22 mouse cellular contexts compared by ENCODE assay signal in the genomic region with DNA sequence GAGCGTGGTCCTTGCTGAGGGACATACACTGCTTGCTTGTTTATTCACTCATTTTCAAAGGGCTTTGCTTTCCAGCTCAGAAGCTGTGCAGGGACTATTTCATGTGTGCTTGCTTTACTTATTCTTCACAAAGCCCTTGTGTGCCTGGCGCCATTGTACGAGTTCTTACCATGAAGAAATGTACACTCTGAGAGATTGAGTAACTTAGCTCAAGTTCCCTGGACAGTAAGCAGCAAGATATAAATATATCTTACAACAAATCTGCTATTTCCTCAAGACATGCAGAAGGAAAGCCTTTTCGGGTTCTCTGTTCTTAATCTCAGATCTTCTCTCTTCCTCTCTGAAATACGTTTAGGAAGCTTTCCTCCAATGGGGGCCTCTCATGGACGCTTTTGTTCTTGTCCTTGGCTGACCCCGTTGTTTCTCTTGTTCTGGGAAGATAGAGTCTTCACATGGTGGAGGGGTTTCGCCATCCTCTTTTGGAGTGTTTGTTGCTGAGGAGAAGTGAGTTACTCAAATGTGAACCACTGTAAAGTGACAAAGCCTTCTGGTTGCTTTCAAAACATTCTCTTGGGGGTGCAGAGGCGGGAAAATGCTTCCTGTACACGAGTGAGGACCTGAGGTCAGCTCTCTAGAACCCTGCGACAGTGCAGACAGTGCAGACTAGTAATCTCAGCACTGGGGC. TPM values are rescaled to one million over a fixed set of nuclear protein-coding genes. Genes with fewer than 3 reads are reported as not detected.
DNase-seq lines count a peak whose midpoint lies in the region; ATAC-seq and TF ChIP-seq lines count a peak whose summit lies in the region.
"Had no signal": no experiment of that assay in that cellular context is flagged by ENCODE, and none has a peak within 500 bp of the region (broad histone marks: within the 10 kb centered on the region; RNA-seq: fewer than 3 reads in every experiment).

No protein-coding gene starts in this region.

- no peak for ATAC-seq in lung, embryonic 15.5 days (ENCODE audit: borderline replicate concordance, extremely low read depth, low FRiP score, low TSS enrichment)
- peak; percentile 20; the same call in 1 of the 2 replicates for ATAC-seq in common myeloid progenitor, adult 5-6 weeks (replicated peaks; ENCODE audit: low read depth, poor library complexity, severe bottlenecking)
- no peak for ATAC-seq in lung, embryonic 16.5 days (ENCODE audit: low read depth)
- peak; percentile 49 for ATAC-seq in megakaryocyte progenitor cell, adult 5-6 weeks (replicated peaks; ENCODE audit: poor library complexity)
- no peak for ATAC-seq in forebrain, postnatal 0 days
- ATAC-seq: forebrain, embryonic 16.5 days; intestine, embryonic 15.5 days; midbrain, embryonic 16.5 days had no signal

- no peaks in the 10 kb centered on the region for H3K27me3 ChIP-seq in lung, embryonic 15.5 days
- no peaks in the 10 kb centered on the region for H3K27me3 ChIP-seq in lung, embryonic 16.5 days (ENCODE audit: control insufficient read depth, insufficient read depth, low read depth, low read length)
- H3K27me3 ChIP-seq in forebrain, postnatal 0 days (ENCODE audit: insufficient read depth, low read length), result no peaks in the 10 kb centered on the region
- H3K27me3 ChIP-seq: embryonic facial prominence, embryonic 15.5 days; hindbrain, embryonic 13.5 days; intestine, embryonic 15.5 days; liver, embryonic 13.5 days had no signal

- H3K27ac ChIP-seq in lung, embryonic 15.5 days, result peak overlapping the region; percentile 26
- H3K27ac ChIP-seq in lung, embryonic 16.5 days (ENCODE audit: low read length), result peak overlapping the region; percentile 32
- no peak overlapping the region for H3K27ac ChIP-seq in layer of hippocampus, adult 2 months
- H3K27ac ChIP-seq in forebrain, postnatal 0 days (ENCODE audit: low read depth, low read length), result no peak overlapping the region
- H3K27ac ChIP-seq: embryonic facial prominence, embryonic 15.5 days; hindbrain, embryonic 13.5 days; intestine, embryonic 15.5 days; liver, embryonic 13.5 days had no signal

- TF ChIP-seq POLR2A in lung, adult 2 months (IDR thresholded peaks at IDR 0.05; ENCODE audit: borderline replicate concordance, extremely low read depth, low read depth, low read length), result no peak

- H3K4me2 ChIP-seq in lung, embryonic 15.5 days, result no peak overlapping the region
- no peak overlapping the region for H3K4me2 ChIP-seq in lung, embryonic 16.5 days (ENCODE audit: low read depth, low read length)
- no peak overlapping the region for H3K4me2 ChIP-seq in forebrain, postnatal 0 days (ENCODE audit: low read depth)
- H3K4me2 ChIP-seq: embryonic facial prominence, embryonic 15.5 days; heart, embryonic 11.5 days; hindbrain, embryonic 13.5 days; intestine, embryonic 15.5 days; liver, embryonic 13.5 days had no signal

- H3K9ac ChIP-seq in lung, embryonic 15.5 days, result no peak overlapping the region
- H3K9ac ChIP-seq in lung, embryonic 16.5 days (ENCODE audit: low read length), result no peak overlapping the region
- no peak overlapping the region for H3K9ac ChIP-seq in forebrain, postnatal 0 days
- H3K9ac ChIP-seq: embryonic facial prominence, embryonic 15.5 days; hindbrain, embryonic 13.5 days; intestine, embryonic 15.5 days; liver, embryonic 13.5 days had no signal

- no peak for TF ChIP-seq CTCF in lung, adult 2 months (IDR thresholded peaks at IDR 0.05; ENCODE audit: insufficient read depth, low read length)
- no peak for TF ChIP-seq CTCF in layer of hippocampus, adult 2 months (conservative IDR thresholded peaks at IDR 0.05)
- no peak for TF ChIP-seq CTCF in forebrain, postnatal 0 days (IDR thresholded peaks at IDR 0.05; ENCODE audit: low read depth)

- WGBS in lung, embryonic 15.5 days, result 59% methylated on average over 11 of the region's 11 CpGs
- WGBS in lung, adult 2 months, result 32% methylated on average over 11 of the region's 11 CpGs
- 55% methylated on average over 11 of the region's 11 CpGs for WGBS in lung, embryonic 16.5 days
- WGBS in forebrain, postnatal 0 days, result 71% methylated on average over 11 of the region's 11 CpGs

- no peaks in the 10 kb centered on the region for H3K9me3 ChIP-seq in lung, embryonic 15.5 days
- no peaks in the 10 kb centered on the region for H3K9me3 ChIP-seq in lung, embryonic 16.5 days (ENCODE audit: control insufficient read depth, low read length)
- no peaks in the 10 kb centered on the region for H3K9me3 ChIP-seq in forebrain, postnatal 0 days (ENCODE audit: low read length)
- H3K9me3 ChIP-seq: embryonic facial prominence, embryonic 15.5 days; hindbrain, embryonic 13.5 days; intestine, embryonic 15.5 days; liver, embryonic 13.5 days had no signal

- DNase-seq in lung, adult 2 months, result no peak
- no peak for DNase-seq in layer of hippocampus, adult 2 months (ENCODE audit: low spot score in 2 of 2)
- DNase-seq in adrenal gland, postnatal 36 days, result no peak
- no peak for DNase-seq in forebrain, postnatal 0 days
- DNase-seq: adrenal gland, adult 8-10 months; cerebellum, adult 11 months; cerebellum, postnatal 10 days; embryo, embryonic 11 days; heart, postnatal 14 days; liver, embryonic 13.5 days; right cerebral cortex, postnatal 4 days; thymus, postnatal 25 days had no signal

- no peak overlapping the region for H3K4me3 ChIP-seq in lung, embryonic 15.5 days
- H3K4me3 ChIP-seq in lung, adult 2 months (replicated peaks; ENCODE audit: extremely low read depth, low read depth, low read length), result no peak overlapping the region
- no peak overlapping the region for H3K4me3 ChIP-seq in lung, embryonic 16.5 days (ENCODE audit: low read length)
- no peak overlapping the region for H3K4me3 ChIP-seq in layer of hippocampus, adult 2 months
- H3K4me3 ChIP-seq in forebrain, postnatal 0 days (ENCODE audit: low read depth, low read length), result no peak overlapping the region
- H3K4me3 ChIP-seq: embryonic facial prominence, embryonic 15.5 days; hindbrain, embryonic 13.5 days; intestine, embryonic 15.5 days; liver, embryonic 13.5 days had no signal

- H3K36me3 ChIP-seq in lung, embryonic 15.5 days, result no peaks in the 10 kb centered on the region
- H3K36me3 ChIP-seq in lung, embryonic 16.5 days (ENCODE audit: control insufficient read depth, insufficient read depth, low read length), result no peaks in the 10 kb centered on the region
- H3K36me3 ChIP-seq in forebrain, postnatal 0 days (ENCODE audit: insufficient read depth), result no peaks in the 10 kb centered on the region
- H3K36me3 ChIP-seq: embryonic facial prominence, embryonic 15.5 days; hindbrain, embryonic 13.5 days; intestine, embryonic 15.5 days; liver, embryonic 13.5 days had no signal

- peaks cover 5% of the 10 kb centered on the region; the same call in 1 of the 2 replicates for H3K4me1 ChIP-seq in lung, embryonic 15.5 days
- H3K4me1 ChIP-seq in lung, adult 2 months (ENCODE audit: control insufficient read depth, insufficient read depth, low read length), result peaks cover 11% of the 10 kb centered on the region
- H3K4me1 ChIP-seq in lung, embryonic 16.5 days (replicated peaks; ENCODE audit: control insufficient read depth, insufficient read depth, low read length), result peaks cover 13% of the 10 kb centered on the region
- H3K4me1 ChIP-seq in forebrain, postnatal 0 days (ENCODE audit: insufficient read depth), result no peaks in the 10 kb centered on the region
- H3K4me1 ChIP-seq: embryonic facial prominence, embryonic 15.5 days; hindbrain, embryonic 13.5 days had no signal

RNA-seq across cellular contexts. Expression of gene Cracr2a, which starts 12.8 kb away (rescaled TPM):
- 4.5 and 5.0 TPM in 2 replicates for polyA plus RNA-seq in lung, embryonic 15.5 days (2015; fragmentation: Nextera tagmentation; extraction: Ambion mirVana)
- 10.2 and 12.7 TPM in 2 replicates for polyA plus RNA-seq in lung, adult 2 months (2012; rRNA removed)
- total RNA-seq in common myeloid progenitor, adult 5-6 weeks (2017), result 6.4 and 11.6 TPM in 2 replicates
- 4.3 and 4.7 TPM in 2 replicates for polyA plus RNA-seq in lung, embryonic 16.5 days (2015; fragmentation: Nextera tagmentation; extraction: Ambion mirVana)
- total RNA-seq in megakaryocyte progenitor cell, adult 5-6 weeks (2015), result 4.0 and 4.5 TPM in 2 replicates
- total RNA-seq in megakaryocyte progenitor cell, adult 5-6 weeks (2017), result 6.2 and 10.3 TPM in 2 replicates
- total RNA-seq in layer of hippocampus, adult 2 months (2021), result 1 to 10 TPM; 2.3 TPM
- 1 to 10 TPM in 1 of 2 experiments, under 1 TPM in 1; 0.93 to 2.2 TPM for total RNA-seq in adrenal gland, postnatal 36 days (2021)
- 0.46 and 0.57 TPM in 2 replicates for total RNA-seq in forebrain, postnatal 0 days (2014; rRNA removed)
- polyA plus RNA-seq in forebrain, postnatal 0 days (2015; fragmentation: Nextera tagmentation; extraction: Ambion mirVana), result 0.28 and 0.30 TPM in 2 replicates

Comparison
In these comparisons a context has a peak if more than half of its experiments do, and no peak if none do; other contexts are left out.
1. ATAC-seq: peak in common myeloid progenitor, adult 5-6 weeks (single experiment) and megakaryocyte progenitor cell, adult 5-6 weeks (single experiment); none in lung, embryonic 15.5 days (single experiment), lung, embryonic 16.5 days (single experiment) and forebrain, postnatal 0 days (single experiment).
2. H3K27ac ChIP-seq: peak in lung, embryonic 15.5 days (single experiment) and lung, embryonic 16.5 days (single experiment); none in layer of hippocampus, adult 2 months (single experiment) and forebrain, postnatal 0 days (single experiment).